Mouse (Mus musculus) MN1 (cell line): ENCODE measurements at regions not wholly inside any gene's neighbourhood (a gene's known extent, or its start where the extent isn't known, plus 50 kb on each side); places are given as distances from the start of the nearest gene placed in this dataset.

Experiments used
- DNase-seq: peaks from one replicate; pipeline ENCODE4 v3.0.0-alpha.2; 2016; ENCODE audit warnings: low spot score

- no peak for DNase-seq
These were observed 122.9 kb upstream of the Pja1 start for GRCm38 (mm10) chrX:99593872-99594487.

DNA sequence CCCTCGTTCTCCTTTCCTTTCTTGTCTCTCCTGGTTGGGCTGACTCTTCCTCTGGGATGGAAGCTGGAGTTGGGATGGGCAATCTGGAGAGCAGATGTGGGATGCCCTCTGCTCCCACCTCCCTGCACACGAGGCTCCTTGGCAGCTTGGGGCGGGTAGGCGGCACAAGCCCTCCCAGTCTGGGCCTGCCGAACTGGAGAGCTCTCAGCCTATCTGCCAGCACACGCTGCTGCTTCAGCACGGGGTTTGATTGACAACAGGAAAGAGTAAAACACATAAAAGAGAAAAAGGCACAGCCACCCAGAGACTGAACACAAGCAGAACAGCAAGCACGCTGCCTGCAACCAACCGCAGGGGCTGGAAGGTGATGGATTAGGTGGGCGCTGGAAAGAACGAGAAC, 121.9 kb upstream of the Pja1 start:
- DNase-seq = no peak

DNA sequence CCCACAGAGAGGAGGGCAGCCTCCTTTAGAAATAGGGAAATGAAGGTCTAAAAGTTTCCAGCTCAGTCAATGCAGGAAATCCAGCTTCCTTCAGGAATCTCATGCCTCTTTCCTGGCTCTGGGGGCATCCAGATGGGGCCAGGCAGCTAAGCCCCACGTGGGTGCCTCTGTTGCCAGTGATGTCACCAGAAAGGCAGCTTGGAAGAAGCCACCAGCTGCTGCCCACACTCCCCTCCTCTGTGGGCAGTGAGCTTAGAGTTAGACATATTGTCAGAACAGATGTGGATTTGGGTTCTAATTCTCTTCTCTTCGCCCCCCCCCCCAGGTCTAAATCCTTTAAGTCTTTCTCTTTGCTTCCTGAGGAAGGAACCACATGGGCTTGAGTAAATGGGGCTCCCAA, 116.2 kb upstream of the Pja1 start:
- DNase-seq = no peak

DNA sequence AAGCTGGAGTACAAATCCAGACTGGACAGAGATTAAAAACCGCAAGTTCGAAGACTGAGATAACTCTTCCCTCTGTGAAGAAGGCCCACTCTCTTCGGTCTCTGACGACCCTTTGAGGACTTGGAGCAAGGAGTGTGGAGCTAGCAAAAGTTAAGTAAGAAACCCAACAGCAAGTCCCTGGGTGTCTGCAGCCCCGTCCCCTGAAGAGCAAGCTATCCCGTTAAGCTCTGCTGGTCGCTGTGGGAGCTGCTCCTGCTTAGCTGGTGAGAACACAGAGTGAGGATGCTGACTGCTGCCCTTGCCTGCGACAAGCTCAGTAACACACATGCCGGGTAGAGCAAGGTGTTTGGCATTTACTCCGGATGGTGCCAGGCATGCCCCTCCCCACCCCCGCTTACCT, 115.2 kb upstream of the Pja1 start:
- no peak for DNase-seq

DNA sequence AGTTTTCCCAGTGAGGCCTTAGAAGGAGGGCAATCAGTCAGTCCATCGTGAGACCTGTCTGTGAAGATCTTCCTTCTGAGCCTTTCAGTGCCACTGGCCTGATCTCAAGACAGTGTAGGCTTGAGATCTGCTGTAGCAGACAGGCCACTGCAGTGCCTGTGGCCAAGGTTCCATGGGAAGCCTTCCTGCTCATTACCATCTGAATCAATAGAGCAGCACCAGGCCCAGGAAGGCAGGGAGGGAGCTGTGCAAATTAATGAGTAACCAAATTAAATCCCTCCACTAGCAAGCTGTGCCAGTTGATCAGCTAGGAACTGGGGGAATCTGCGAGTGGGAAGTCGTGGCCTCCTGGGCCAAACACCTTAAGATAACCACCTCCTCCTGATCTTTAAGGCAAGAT, 114.6 kb upstream of the Pja1 start:
- DNase-seq = no peak

- DNase-seq = no peak
These were observed 111.5 kb upstream of the Pja1 start for GRCm38 (mm10) chrX:99582611-99583010.

GRCm38 (mm10) chrX:99581632-99582466, 110.8 kb upstream of the Pja1 start:
- DNase-seq = no peak

DNA sequence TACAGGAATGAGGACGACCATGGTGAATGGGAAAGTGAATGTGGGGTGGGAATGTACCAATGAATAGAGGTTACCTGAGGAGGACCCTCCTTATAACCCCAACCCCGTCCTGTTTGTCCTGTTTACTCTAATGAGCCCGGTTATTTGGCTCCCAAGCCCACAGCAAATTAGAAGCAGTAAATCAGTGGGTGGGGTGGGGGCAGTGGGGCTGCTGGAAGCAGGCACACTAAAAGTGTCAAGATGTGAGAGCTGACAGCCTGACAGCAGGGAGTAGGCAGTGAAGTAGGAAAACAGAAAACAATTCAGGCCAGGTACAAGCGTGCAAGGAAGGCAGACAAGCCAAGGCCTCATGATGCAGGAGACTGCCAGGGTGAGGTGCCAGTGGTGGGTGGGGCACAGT, 108.1 kb upstream of the Pja1 start:
- no peak for DNase-seq

DNA sequence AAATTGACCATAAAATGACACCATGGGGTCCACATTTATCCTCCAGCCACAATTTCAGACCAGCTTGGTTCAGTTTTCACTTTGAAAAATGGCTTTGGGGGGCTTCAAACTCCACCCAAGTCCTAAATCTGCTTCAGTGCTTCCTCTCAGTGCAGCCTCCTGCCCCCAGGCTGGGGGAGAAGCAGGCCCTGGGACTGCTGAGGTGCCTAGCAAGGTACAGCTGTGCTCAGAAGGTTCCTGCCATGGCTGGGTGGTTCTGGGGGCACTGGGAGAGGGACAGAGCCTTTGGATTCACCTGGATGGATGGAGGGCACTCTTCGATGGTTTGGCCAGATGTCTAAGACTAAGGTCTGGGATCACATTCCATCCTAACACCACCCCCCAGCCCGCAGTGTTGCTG, 107.7 kb upstream of the Pja1 start:
- no peak for DNase-seq

DNA sequence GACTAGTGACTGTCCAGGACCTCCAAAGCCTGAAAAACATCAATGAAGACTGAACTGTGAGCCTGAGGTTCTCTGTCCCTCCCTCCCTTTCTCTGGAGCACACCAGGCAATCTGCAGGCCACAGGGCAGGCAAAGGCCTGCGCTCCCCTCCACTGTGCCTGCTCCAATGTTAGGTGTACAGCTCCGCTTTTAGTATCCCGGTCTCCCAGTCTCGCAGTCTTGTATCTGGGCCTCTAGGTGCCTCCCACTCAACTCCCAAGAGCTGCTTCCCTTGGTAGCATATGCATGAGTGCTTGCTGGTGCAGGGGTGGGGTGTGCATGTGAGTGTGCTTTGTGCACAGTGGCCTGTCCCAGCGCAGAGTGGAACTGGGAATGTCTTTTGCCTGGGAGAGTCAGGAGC, 104.0 kb upstream of the Pja1 start:
- no peak for DNase-seq

GRCm38 (mm10) chrX:99574441-99575103, 103.5 kb upstream of the Pja1 start:
- peak; percentile 39 for DNase-seq

GRCm38 (mm10) chrX:99570161-99570560, 99.1 kb upstream of the Pja1 start:
- no peak for DNase-seq

- DNase-seq = no peak
These were observed 97.2 kb upstream of the Pja1 start for GRCm38 (mm10) chrX:99568244-99568643.

GRCm38 (mm10) chrX:99567367-99568164, 96.5 kb upstream of the Pja1 start:
- peak; percentile 11 for DNase-seq

DNA sequence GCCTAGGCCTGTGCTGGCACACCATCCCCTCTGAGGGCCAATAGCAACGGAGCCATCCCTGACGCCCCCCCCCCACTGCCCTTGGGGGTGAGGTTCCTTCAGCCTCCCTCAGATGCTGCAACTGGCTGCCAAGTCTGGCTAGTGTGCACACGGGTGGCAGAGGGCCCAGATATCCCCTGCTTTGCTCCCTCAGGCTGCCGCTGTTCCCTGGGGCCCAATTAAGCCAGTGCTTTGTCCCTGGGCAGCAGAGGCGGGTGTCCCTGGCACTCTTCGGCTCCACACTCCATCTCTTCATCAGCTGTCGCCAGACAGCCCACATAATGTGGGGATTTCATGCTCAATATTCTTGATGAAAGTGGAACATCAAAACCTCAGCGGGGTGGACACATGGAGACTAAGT, 90.9 kb upstream of the Pja1 start:
- DNase-seq = no peak

DNA sequence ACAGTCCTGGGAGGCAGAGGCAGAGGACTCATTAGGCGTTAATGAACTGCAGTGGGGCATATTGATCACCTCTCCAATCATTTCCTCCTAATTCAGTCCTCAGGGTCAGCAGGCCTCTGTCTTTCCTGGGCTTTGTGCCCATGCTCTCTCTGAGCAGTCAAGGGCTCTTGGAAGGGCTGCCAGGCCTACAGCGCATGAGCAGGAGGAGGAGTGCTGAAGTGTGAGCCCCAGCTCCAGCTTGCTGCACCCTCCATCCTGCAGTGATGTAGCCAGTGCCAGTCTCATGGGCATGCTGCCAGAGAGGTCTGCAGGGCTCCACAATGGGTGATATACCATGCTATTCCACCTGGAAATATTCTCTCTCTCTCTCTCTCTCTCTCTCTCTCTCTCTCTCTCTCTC, 89.6 kb upstream of the Pja1 start:
- DNase-seq = no peak

DNA sequence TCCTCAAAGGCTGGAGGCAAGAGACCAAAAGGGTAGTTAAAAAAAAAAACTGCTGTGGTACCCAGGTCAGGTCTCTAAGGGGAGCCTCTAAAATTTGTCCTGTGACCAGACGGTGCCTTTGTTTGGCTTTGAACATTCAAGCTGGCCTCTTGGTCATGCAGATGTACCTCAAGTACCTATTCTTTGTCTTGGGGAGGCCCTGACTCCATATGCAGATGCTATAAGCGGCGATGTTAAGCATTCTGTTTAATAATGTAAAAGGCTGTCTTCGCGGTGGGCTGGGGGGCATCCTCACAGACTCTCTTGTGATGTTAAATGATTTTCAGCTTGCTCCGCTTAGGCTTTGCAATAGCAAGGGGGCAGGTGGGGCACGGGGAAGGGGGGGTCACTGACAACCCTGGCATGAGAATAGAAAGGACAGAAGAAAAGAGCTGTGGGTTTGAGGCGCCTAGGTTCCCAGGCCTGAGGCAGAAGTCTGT, 85.8 kb upstream of the Pja1 start:
- no peak for DNase-seq

- no peak for DNase-seq
These were observed 85.1 kb upstream of the Pja1 start for GRCm38 (mm10) chrX:99555976-99556781.

DNA sequence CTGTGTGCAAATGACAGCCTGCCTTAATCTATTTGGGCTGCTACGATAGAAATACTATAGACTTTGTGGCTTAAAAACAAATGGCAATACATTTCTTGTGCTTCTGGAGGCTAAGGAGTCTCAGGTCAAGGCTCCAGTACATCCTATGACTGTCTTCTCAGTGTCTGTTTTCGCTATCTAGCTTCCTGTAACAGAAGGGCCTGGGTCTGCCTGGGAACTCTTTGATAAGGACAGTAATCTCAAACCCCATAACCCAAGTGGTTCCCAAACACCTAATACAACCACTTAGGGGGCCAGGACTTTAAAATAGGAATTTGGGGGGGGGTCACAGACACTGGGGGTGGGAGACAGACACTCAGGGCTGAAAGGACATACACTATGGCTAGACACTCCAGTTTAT, 81.7 kb upstream of the Pja1 start:
- DNase-seq = no peak

DNA sequence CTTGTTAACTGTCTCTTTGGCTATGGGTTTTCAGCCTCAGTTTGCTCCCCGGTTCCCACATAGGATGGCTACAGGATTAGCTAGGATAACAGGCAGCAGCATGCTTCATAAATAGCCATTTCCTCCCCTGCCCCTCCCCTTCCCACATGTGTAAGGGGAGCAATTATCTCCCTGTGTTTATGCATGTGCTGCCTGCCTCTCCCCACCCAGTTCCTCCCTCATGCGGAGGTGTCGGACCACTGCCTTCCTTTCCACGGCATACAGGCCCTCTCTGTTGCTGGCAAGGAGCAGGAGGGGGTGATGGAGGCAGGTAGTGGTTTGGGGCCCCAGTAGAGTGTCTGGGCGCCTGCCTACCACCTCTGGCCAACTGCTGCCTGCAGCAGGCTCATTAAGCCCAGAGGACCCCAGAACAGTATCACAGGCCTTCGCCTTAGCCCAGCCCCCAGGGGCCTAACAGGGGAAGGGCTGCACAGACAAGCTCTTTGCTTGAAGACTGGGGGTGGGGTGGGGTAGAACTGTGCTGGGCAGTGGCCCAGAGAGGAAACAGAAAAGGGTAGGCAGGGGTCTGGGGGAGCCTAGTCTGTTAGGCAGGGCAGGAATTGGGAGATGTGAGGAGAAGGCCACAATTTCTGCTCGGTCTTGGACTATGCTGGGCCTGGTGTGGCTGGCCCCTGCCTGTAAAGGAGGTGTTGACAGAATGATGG, 79.1 kb upstream of the Pja1 start:
- no peak for DNase-seq
